Mouse (Mus musculus) megakaryocyte, embryonic 14.5 days (primary cell): ENCODE results near the gene Bcl2l13. TPM values are rescaled to one million over a fixed set of nuclear protein-coding genes. Genes with fewer than 3 reads are reported as not detected.

Experiments
- H3K27me3 ChIP-seq: replicated peaks from 2 replicates; pipeline ENCODE3; 2012; ENCODE audit warnings: inconsistent platforms
- H3K36me3 ChIP-seq: replicated peaks from 2 replicates; pipeline ENCODE3; 2012; ENCODE audit warnings: low read length, inconsistent platforms, mixed read lengths
- H3K4me1 ChIP-seq: 2 replicates; pipeline ENCODE4 v1.6.1; 2012; ENCODE audit warnings: inconsistent platforms
- H3K4me3 ChIP-seq: replicated peaks from 2 replicates; pipeline ENCODE3; 2012; ENCODE audit warnings: moderate library complexity, mild to moderate bottlenecking, inconsistent platforms
- H3K9me3 ChIP-seq: 2 replicates; pipeline ENCODE4 v1.6.1; 2012; ENCODE audit warnings: inconsistent platforms
- FLI1 ChIP-seq: IDR thresholded peaks from 2 replicates; pipeline ENCODE4 v1.6.1; 2012; ENCODE audit warnings: low read length, inconsistent platforms, mixed read lengths
- GATA1 ChIP-seq: IDR thresholded peaks from 3 replicates; pipeline ENCODE4 v1.6.1; 2012; ENCODE audit warnings: mixed read lengths, low read length, inconsistent platforms, borderline replicate concordance
- polyA plus RNA-seq: library from polyadenylated mRNA; stranded (reverse); fragments of >175 nt; gene quantifications from 2 replicates; pipeline ENCODE4 v1.2.3, GENCODE M21; 2012; ENCODE audit warnings: low replicate concordance; ENCODE audit not compliant: insufficient read depth

Bcl2l13 gene
- polyA plus RNA-seq, 1 experiment: 34.6 TPM

DNA sequence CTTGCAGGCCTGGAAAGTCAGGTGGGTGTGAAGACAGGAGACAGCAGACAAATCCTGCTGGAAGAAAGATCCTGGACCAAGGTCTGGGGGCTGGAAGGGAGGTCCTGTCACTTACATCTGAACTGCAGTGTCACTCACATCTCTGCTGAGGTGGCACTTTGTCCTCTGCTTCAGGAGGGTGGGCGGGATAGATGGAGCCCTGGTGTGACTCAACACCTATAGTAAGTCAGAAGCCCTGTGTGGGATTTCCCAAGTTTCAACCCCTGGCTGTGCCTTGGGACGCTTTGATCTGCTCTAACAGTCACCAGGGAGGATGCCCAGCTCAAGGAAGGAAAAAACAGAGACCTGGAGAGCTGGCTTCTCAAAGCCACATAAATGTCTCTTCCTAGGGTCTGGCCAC, 90.9 kb downstream of the Bcl2l13 start:
- Histone ChIP-seq H3K4me1 (peaks cover 18% of the 10 kb centered on the region), H3K9me3 (peaks cover 3% of the 10 kb centered on the region; the same call in 1 of the 2 replicates), H3K36me3 (peaks cover 34% of the 10 kb centered on the region), H3K4me3 (no peak overlapping the region), H3K27me3 (peaks cover 20% of the 10 kb centered on the region)
- TF ChIP-seq FLI1 (no peak), GATA1 (no peak)

DNA sequence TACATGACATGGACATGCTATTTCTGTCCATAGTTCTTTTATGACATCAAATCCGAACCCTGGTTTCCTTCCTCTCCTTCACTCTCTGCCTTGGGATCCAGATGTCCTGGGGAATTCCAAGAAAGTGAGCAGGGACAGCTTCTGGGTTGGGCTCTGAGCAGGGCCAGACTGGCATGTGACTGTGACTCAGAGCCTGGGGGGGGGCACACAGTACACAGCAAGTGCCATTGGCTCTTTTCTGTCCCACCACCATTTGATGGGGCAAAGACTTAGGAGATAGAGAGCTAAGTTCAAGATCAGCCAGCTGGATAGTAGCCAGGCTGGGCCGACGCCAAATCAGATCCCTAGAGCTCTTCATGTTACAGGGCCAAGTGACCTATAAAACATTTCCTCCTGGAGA, 91.8 kb downstream of the Bcl2l13 start:
- H3K9me3 ChIP-seq: no peaks in the 10 kb centered on the region
- peaks cover 24% of the 10 kb centered on the region for H3K4me1 ChIP-seq
- H3K36me3 ChIP-seq: peaks cover 43% of the 10 kb centered on the region
- no peak overlapping the region for H3K4me3 ChIP-seq
- TF ChIP-seq GATA1 (no peak), FLI1 (no peak)
- H3K27me3 ChIP-seq: peaks cover 21% of the 10 kb centered on the region

DNA sequence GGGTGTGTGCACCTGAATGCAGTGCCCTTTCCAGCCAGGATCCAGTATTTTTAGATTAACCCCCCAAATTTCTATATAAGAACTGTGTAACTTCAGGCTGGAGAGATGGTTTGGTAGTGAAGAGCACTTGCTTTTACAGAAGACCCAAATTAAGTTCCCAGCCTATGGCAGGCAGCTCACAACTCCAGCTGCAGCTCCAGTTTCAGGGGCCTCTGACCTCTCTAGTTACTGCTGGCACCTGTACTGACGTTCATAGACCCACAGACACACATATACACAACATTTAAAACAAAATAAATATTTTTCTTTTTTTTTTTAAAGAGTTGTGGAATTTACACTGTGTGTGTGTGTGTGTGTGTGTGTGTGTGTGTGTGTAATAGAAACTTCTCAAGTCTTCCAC, 93.4 kb downstream of the Bcl2l13 start:
- Histone ChIP-seq H3K36me3 (peaks cover 60% of the 10 kb centered on the region), H3K4me1 (peaks cover 24% of the 10 kb centered on the region)
- no peak for TF ChIP-seq FLI1

DNA sequence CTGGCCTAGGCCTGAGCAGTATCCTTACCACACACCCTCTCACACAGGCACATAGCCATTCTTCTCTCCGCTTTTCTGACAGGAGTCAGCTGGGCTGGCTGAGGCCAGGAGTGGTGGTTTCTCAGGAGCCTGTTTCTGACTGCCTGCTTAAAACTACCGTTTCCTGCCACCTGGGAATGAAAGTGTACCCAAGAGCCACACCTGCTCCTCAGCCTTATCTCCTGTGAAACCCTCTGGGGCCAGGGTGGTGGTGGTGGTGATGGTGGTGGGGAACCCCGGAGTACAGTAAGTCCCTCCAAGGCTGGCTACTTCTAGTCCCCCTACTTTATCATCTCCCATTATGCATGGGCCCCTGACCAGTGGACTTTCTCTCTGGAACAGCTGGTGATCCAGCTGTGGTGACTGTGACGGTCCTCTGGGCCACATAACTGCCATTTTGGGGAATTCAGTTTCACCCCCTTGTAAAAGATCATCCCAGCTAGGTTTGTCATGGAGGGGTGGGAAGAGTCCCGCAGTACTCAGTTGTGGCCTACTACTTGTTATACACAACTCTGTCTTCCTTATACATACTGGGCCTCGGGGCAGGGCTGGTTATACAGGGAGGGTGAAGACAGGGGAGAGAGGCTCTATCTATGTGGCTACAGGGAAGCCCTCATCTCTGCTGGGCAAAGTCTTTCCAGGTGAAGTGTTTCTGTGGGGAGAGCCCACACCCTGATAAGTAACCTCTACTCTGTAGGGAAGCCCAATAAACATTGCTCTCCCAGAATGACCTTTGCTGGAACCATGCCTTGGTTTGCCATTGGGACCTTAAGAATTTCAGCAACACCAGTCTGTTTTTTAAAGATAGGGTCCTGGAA, 94.7 kb downstream of the Bcl2l13 start:
- H3K27me3 ChIP-seq: peaks cover 26% of the 10 kb centered on the region
- H3K4me1 ChIP-seq: peaks cover 31% of the 10 kb centered on the region
- H3K36me3 ChIP-seq: peaks cover 72% of the 10 kb centered on the region
- no peak for TF ChIP-seq FLI1
- no peak for TF ChIP-seq GATA1
- no peak overlapping the region for H3K4me3 ChIP-seq
- no peaks in the 10 kb centered on the region for H3K9me3 ChIP-seq

More for the DNA sequence above, 93.4 kb downstream of the Bcl2l13 start:
- Histone ChIP-seq H3K9me3 (no peaks in the 10 kb centered on the region), H3K4me3 (no peak overlapping the region), H3K27me3 (peaks cover 15% of the 10 kb centered on the region)

DNA sequence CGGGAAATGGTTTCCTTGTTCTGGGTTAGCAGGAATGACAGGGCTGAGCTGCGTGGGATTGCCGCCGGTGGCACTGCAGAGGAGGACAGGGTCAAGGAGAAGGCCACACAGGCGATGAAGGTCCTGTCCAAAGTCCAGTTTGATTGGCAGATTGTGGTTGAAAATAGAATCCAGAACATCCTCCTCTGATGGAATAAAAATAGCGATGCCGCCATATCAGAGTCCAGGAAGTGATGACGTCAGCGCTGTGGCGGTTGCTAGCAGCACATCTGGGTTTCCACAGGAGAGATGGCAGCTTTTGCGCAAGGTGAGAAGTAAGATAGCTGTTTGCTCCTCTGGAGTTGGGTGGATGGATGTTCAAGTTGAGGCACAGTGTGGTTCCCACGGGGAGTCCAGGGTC, 96.6 kb downstream of the Bcl2l13 start:
- H3K9me3 ChIP-seq: no peaks in the 10 kb centered on the region
- peaks cover 44% of the 10 kb centered on the region for H3K4me1 ChIP-seq
- H3K4me3 ChIP-seq: no peak overlapping the region
- peaks cover 26% of the 10 kb centered on the region for H3K27me3 ChIP-seq
- TF ChIP-seq FLI1 (no peak), GATA1 (no peak)
- peaks cover 90% of the 10 kb centered on the region for H3K36me3 ChIP-seq

DNA sequence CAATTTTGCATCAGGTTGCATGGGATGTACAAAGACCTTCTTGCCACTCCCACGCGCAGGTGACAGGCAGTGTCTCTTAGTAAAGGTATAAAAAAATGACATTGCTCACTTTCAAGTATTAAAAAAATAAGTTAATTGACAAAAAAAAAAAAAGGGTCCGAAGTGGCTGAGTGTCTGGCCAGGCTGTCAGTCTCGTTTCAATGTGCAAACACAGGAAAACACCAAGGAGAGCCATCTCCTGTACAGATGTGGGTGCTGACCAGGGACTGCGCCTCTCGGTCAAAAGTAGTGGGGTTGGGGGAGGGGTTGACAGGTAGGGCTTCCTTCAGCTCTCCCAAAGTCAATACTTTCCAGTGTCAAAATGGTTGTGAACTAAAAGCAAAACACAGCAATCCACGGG, 97.7 kb downstream of the Bcl2l13 start:
- H3K4me1 ChIP-seq: peaks cover 48% of the 10 kb centered on the region
- no peaks in the 10 kb centered on the region for H3K9me3 ChIP-seq
- no peak for TF ChIP-seq FLI1
- TF ChIP-seq GATA1: no peak
- H3K27me3 ChIP-seq: peaks cover 35% of the 10 kb centered on the region
- peaks cover 96% of the 10 kb centered on the region for H3K36me3 ChIP-seq
- H3K4me3 ChIP-seq: no peak overlapping the region

DNA sequence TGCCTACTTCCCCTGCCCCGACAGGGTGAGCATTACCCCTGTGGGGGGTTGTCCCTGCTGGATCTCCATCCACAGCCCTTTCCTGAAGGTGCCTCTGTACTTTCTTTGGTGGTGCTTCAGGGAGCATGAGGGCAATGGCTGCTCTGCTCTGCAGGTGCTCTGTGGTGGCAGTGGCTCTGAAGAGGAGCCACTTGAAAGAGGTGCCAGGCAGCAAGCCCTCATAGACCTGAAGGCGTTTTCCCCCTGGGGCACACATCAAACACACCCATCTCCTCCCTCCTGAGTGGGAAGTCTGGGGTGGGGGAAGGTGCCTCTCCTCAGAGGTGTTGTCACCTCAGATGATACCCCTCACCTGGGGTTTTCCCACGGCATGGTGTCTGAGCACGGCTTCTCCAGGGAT, 98.2 kb downstream of the Bcl2l13 start:
- TF ChIP-seq GATA1 (no peak), FLI1 (no peak)
- H3K36me3 ChIP-seq: peaks cover 95% of the 10 kb centered on the region
- peaks cover 39% of the 10 kb centered on the region for H3K27me3 ChIP-seq
- H3K4me1 ChIP-seq: peaks cover 48% of the 10 kb centered on the region
- H3K4me3 ChIP-seq: no peak overlapping the region
- H3K9me3 ChIP-seq: no peaks in the 10 kb centered on the region

DNA sequence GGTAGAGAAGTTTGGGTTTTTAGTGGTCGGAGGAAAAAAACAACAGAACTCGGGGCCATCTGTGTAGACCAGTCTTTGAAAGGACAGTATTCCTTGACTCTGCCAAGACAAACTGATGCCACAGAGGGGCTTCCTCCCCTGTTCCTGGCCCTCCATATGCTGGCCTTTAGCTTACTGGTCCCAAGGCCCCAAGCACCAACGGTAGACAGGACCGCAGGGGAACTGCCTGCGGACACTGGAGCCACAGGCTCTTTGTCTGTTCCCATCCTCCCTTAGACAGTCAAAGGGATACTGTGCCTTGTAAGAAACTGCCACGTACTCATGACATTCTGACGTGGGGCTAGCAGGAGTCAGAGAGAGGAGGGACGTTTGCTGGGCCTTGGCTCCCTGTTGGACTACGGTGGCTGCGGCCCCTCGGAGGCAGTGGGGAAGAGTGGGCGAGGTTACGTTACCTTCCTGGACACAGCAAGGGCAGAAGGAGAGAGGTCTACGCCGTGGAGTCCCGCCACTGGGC, 101.1 kb downstream of the Bcl2l13 start:
- Histone ChIP-seq H3K4me1 (peaks cover 48% of the 10 kb centered on the region), H3K36me3 (peaks cover 87% of the 10 kb centered on the region), H3K4me3 (no peak overlapping the region), H3K27me3 (peaks cover 53% of the 10 kb centered on the region), H3K9me3 (no peaks in the 10 kb centered on the region)
- TF ChIP-seq GATA1 (no peak), FLI1 (no peak)

DNA sequence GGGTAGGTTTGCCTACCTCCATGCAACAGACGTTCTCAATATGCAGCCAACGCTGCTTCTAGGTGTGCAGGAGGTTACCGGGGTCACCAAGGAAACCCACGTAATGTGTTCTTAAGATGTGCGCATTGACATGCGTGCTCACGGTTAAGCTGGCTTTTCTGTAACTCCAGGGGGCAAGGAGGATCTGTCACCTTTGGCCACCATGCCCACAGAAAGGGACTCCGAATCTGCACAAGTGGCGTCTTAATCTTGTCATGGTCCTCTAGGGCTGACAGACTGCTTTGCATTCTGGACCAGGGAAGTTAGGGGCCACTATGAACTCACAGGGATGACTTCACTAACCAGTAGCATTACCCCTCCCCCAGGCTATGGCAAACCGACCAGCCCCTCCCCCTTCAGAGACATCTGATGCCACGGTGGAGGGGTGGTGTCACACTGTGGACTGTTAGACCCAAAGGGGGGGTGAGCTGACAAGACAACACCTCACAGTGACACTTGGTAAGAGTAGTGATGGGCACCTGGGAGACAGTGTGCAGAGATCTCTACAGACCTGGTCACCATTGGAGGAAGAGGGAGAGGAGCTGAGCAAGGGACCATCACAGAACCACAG, 102.1 kb downstream of the Bcl2l13 start:
- Histone ChIP-seq H3K36me3 (peaks cover 87% of the 10 kb centered on the region), H3K4me3 (peak overlapping the region; percentile 44), H3K4me1 (peaks cover 39% of the 10 kb centered on the region), H3K9me3 (no peaks in the 10 kb centered on the region), H3K27me3 (peaks cover 55% of the 10 kb centered on the region)
- no peak for TF ChIP-seq GATA1
- no peak for TF ChIP-seq FLI1
